In genomic region chr6:134075031-134075430, GRCm38 (mm10) we compare ENCODE assay signal across 19 mouse cellular contexts.
"Had no signal": no experiment of that assay in that cellular context is flagged by ENCODE, and none has a peak within 500 bp of the region (broad histone marks: within the 10 kb centered on the region; RNA-seq: fewer than 3 reads in every experiment).

No protein-coding gene starts in this region.

- H3K4me3 ChIP-seq: layer of hippocampus, adult 2 months; left cerebral cortex, adult 2 months; liver, embryonic 12.5 days; liver, embryonic 15.5 days; lung, embryonic 15.5 days; megakaryocyte, embryonic 14.5 days; midbrain, embryonic 10.5 days; midbrain, embryonic 13.5 days had no signal

- H3K36me3 ChIP-seq: liver, embryonic 12.5 days; liver, embryonic 15.5 days; lung, embryonic 15.5 days had no signal

- H3K9ac ChIP-seq: liver, embryonic 12.5 days; liver, embryonic 15.5 days; lung, embryonic 15.5 days; midbrain, embryonic 13.5 days had no signal

- ATAC-seq: liver, embryonic 12.5 days; midbrain, embryonic 13.5 days had no signal

- H3K4me1 ChIP-seq: liver, embryonic 15.5 days; midbrain, embryonic 10.5 days; midbrain, embryonic 13.5 days had no signal

- DNase-seq: kidney, adult 8-10 months; kidney, postnatal 10 days; layer of hippocampus, adult 9-11 months; layer of hippocampus, postnatal 36 days; lung, adult 18-20 months; lung, postnatal 10 days; lung, postnatal 36 days; thymus, adult 2 months; thymus, postnatal 14 days; thymus, postnatal 4 days had no signal

- H3K9me3 ChIP-seq: liver, embryonic 12.5 days; liver, embryonic 15.5 days; lung, embryonic 15.5 days; megakaryocyte, embryonic 14.5 days; midbrain, embryonic 10.5 days; midbrain, embryonic 13.5 days had no signal

- H3K27ac ChIP-seq: layer of hippocampus, adult 2 months; left cerebral cortex, adult 2 months; liver, embryonic 12.5 days; liver, embryonic 15.5 days; lung, embryonic 15.5 days; midbrain, embryonic 10.5 days; midbrain, embryonic 13.5 days; stomach, postnatal 0 days had no signal

- H3K4me2 ChIP-seq: liver, embryonic 12.5 days; liver, embryonic 15.5 days; lung, embryonic 15.5 days; midbrain, embryonic 13.5 days had no signal

- H3K27me3 ChIP-seq: liver, embryonic 12.5 days; liver, embryonic 15.5 days; lung, embryonic 15.5 days; megakaryocyte, embryonic 14.5 days; midbrain, embryonic 13.5 days had no signal
